Mouse (Mus musculus): ENCODE measurements around the gene Pdf.
"Not testable (repeated sequence)": the region's sequence is repeated elsewhere in the genome, so short reads cannot be mapped to it uniquely, and the experiment has no call there.

The Pdf gene

DNA sequence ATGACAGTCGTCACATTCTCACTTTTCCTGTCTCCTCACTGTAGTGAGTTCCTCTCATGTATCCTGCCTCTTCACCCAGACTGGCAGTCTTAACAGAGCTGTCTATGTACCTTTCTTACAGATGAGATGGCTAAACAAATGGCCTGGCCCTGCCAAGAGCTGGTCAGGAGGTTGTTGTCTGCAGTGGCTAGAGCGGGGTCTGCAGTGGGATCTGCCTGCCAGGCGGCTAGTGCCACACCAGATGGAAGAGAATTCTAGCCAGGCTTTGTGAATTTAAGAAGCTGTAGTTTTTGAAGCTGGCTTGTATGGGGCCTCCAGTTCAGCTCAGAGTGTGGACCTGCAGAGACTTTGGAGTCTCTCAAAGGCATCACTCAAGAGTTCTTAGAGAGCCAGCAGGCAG is 12.8 kb downstream of the Pdf start:
- no peak for DNase-seq

DNA sequence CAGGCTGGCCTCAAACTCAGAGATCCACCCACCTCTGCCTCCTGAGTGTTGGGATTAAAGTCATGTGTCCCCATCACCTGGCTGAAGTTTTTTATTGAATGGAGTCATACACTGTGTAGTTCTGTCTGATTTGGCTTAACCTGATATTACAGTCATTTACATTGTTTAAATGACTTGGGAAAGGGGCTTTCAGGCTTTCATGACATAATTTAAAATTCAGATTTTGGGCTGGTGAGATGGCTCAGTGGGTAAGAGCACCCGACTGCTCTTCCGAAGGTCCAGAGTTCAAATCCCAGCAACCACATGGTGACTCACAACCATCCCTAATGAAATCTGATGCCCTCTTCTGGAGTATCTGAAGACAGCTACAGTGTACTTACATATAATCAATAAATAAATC is 14.8 kb downstream of the Pdf start:
- DNase-seq, result not testable (repeated sequence)

DNA sequence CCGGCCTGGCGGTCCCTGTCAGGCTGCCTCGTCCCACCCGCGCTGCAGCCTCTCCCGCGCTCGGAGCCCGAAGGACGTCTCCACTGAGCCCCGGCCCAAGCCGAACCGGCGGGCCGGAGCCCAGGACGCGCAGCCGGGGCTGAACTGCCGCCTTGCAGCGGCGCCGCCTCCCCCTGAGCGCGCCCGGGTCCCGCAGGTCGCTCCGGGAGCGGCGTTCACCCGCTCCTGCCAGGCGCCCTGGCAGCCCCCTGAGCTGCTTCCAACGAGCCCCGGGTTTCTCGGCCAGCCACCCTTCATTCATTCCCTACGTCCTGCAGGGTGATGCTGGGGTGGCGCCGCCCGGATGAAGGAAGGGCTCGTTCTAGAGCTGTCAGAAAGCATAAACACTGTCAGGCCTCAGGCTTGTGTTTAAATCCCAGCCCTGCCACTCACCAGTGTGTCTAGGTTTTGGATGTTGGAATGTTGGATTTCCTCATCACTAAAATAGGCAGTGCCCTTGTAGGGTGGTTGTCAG is 16.8 kb downstream of the Pdf start:
- DNase-seq, result no peak

GRCm38 (mm10) chr8:107030650-107031576 is 17.5 kb downstream of the Pdf start, which contains the start of gene Vps4a:
Gene Vps4a (plus strand): TSS chr8:107031222.
- DNase-seq, result peak; percentile 94

DNA sequence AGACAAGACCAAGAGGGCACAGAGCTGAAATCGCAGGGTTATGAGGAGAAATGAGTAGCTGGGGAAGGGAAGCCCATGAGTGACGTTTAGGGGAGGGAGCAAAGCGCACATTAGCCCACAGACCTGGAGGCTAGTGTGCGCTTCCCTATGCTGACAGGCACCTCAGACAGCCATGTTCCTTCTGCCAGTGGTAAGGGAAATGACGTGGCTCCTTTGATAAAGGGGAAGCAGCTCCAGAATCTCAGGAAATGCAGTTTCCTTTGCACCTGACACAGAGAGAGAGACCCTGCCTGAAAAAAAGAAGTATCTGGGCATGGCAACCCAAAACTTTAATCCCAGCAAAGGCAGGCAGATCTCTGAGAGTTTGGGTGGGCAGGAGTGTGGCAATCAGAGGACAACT is 18.4 kb downstream of the Pdf start:
- DNase-seq, result no peak

DNA sequence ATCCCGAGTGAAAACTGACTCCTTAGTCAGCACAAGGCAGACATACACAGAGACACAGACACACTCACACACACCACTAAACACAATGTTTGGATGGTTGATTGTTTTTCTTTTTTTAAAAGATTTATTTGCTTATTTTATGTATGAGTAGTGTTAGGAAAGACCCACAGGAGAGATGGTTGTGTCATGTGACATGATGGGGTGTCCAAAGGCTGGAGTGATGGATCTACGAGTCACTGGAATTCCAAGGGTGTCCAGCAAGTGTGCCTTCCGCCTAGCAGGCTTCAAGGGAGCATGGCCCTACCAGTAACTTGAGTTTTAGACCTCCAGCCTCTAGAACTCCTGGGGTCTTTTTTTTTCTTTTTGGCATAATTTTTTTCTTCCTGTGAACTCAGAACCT is 19.1 kb downstream of the Pdf start:
- DNase-seq, result no peak

GRCm38 (mm10) chr8:107023479-107023878 is 24.9 kb downstream of the Pdf start:
- no peak for DNase-seq

- DNase-seq, result no peak
Measured at GRCm38 (mm10) chr8:107014915-107015314, 33.5 kb downstream of the Pdf start.

DNA sequence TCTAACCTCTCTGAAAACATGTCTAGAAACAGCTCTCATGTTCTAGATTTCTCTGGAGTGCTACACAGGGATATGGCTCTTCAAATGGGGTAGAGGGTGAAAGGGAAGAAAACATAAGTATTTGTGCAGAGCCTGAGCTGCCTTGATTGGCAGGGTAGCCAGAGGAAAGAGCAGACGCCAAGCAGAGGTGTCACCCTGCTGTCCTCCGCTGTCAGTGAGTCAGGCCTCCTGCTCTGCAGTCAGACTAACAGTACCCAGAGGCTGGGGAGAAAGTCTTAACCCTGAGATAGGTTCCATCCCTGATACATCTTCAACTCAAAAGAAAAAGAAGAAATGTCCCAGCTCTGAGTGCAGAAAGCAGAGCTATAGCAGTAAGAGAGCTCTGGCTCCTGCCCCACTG is 35.7 kb downstream of the Pdf start:
- DNase-seq, result no peak

- DNase-seq, result no peak
Measured at GRCm38 (mm10) chr8:107007795-107008194, 40.6 kb downstream of the Pdf start.

- DNase-seq, result peak; percentile 65
Measured at GRCm38 (mm10) chr8:107002532-107002931, 45.9 kb downstream of the Pdf start.

DNA sequence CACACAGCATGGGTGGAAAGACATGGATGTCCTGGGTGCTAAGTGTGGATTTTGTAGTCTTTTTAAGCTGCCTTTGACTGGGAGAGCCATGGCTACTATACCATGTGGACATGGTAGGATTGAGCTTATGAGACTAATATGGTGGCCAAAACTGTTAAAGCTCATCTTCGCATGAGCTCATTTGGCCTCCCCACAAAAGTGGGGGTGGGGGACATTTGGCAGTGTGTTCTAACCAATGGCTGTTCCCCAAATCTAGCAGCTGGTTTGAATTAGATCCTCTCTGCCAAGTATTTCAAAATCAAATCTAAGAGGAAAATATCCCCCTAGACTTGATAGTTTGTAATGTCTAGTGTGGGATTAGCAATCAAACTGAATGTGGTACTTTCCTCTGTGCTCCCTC is 49.3 kb downstream of the Pdf start:
- DNase-seq, result no peak

DNA sequence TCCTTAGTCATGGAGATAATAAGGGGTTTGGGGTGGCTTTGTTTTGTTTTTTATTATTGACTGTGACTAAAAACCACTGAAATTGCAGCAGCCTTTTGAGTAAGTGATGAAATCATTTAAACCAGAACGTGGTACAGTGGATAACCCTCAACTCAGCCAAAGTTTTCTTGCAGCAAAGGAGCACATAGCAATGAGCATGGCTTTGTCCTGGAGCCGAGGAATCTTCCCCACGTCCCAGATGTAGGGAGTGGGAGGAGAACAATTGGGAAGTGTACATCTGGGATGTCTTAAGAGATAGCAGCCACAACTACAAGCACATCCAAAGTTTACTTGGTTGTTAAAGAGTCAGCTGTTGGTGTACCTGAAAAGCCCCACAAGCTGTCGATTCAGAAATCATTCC is 51.0 kb downstream of the Pdf start:
- no peak for DNase-seq

GRCm38 (mm10) chr8:106996339-106996738 is 52.1 kb downstream of the Pdf start:
- not testable (repeated sequence) for DNase-seq
